Mouse (Mus musculus) testis, adult 2 months (tissue): ENCODE measurements around the gene Cdc14b. TPM values are rescaled to one million over a fixed set of nuclear protein-coding genes. Genes with fewer than 3 reads are reported as not detected.

Source experiments
- H3K27ac ChIP-seq: fragments of 200-500 bp; 2 replicates; pipeline ENCODE4 v1.5.1; 2012; ENCODE audit warnings: low read depth, low read length; ENCODE audit not compliant: control insufficient read depth, insufficient read depth
- H3K27me3 ChIP-seq: fragments of 200-500 bp; 2 replicates; pipeline ENCODE4 v1.6.1; 2012; ENCODE audit warnings: mild to moderate bottlenecking, low read length, moderate library complexity; ENCODE audit not compliant: control insufficient read depth, insufficient read depth
- H3K36me3 ChIP-seq: fragments of 200-500 bp; 2 replicates; pipeline ENCODE4 v1.6.1; 2012; ENCODE audit warnings: mild to moderate bottlenecking, low read length; ENCODE audit not compliant: control insufficient read depth, insufficient read depth
- H3K4me1 ChIP-seq: fragments of 200-500 bp; 2 replicates; pipeline ENCODE4 v1.6.1; 2012; ENCODE audit warnings: low read length; ENCODE audit not compliant: control insufficient read depth, insufficient read depth
- H3K4me3 ChIP-seq: fragments of 200-500 bp; 2 replicates; pipeline ENCODE4 v1.5.1; 2012; ENCODE audit warnings: low read depth, mild to moderate bottlenecking, low read length, moderate library complexity, mixed read lengths; ENCODE audit not compliant: control insufficient read depth
- CTCF ChIP-seq: fragments of 200-500 bp; IDR thresholded peaks from 2 replicates; pipeline ENCODE4 v1.5.1; 2012; ENCODE audit warnings: low read depth, mild to moderate bottlenecking, inconsistent platforms, low read length, moderate library complexity; ENCODE audit not compliant: control insufficient read depth, insufficient read depth, insufficient replicate concordance
- POLR2A ChIP-seq: fragments of 200-500 bp; IDR thresholded peaks from 2 replicates; pipeline ENCODE4 v1.6.1; 2012; ENCODE audit warnings: low read depth, mild to moderate bottlenecking, inconsistent platforms, low read length, moderate library complexity; ENCODE audit not compliant: control insufficient read depth
- polyA plus RNA-seq: library from polyadenylated mRNA; depleted of rRNA; stranded (reverse); fragments of >200 nt; gene quantifications from 2 replicates; pipeline ENCODE4 v1.2.3, GENCODE M21; 2012; rRNA removed

The Cdc14b gene
- polyA plus RNA-seq, 1 experiment, result 60.4 TPM

GRCm38 (mm10) chr13:64152671-64153082 is 122.4 kb downstream of the Cdc14b start:
- H3K4me3 ChIP-seq, result peak overlapping the region; percentile 99
- peaks cover 4% of the 10 kb centered on the region for H3K4me1 ChIP-seq
- no peak for TF ChIP-seq CTCF
- TF ChIP-seq POLR2A, result no peak
- no peaks in the 10 kb centered on the region for H3K27me3 ChIP-seq
- H3K27ac ChIP-seq, result peak overlapping the region; percentile 96
- H3K36me3 ChIP-seq, result no peaks in the 10 kb centered on the region

GRCm38 (mm10) chr13:64152241-64152669 is 122.8 kb downstream of the Cdc14b start:
- Histone ChIP-seq H3K36me3 (no peaks in the 10 kb centered on the region), H3K4me1 (peaks cover 4% of the 10 kb centered on the region), H3K4me3 (peak overlapping the region; percentile 99), H3K27ac (peak overlapping the region; percentile 96), H3K27me3 (no peaks in the 10 kb centered on the region)
- TF ChIP-seq POLR2A (no peak; the same call in 1 of the 2 replicates), CTCF (no peak)

GRCm38 (mm10) chr13:64150121-64150520 is 125.0 kb downstream of the Cdc14b start:
- H3K4me1 ChIP-seq, result peaks cover 4% of the 10 kb centered on the region
- peak overlapping the region; percentile 81 for H3K4me3 ChIP-seq
- H3K36me3 ChIP-seq, result no peaks in the 10 kb centered on the region
- H3K27me3 ChIP-seq, result no peaks in the 10 kb centered on the region
- TF ChIP-seq POLR2A (no peak), CTCF (no peak)
- peak overlapping the region; percentile 32; the same call in 1 of the 2 replicates for H3K27ac ChIP-seq

Other genes with a start within 250 kb of the Cdc14b start
- gene Hsd17b3, start 186.1 kb downstream of the Cdc14b start, polyA plus RNA-seq, result 16.4 and 27.2 TPM in 2 replicates
- gene Slc35d2, start 145.9 kb downstream of the Cdc14b start, polyA plus RNA-seq, result 0.79 and 1.1 TPM in 2 replicates
- gene Zfp367, start 122.1 kb downstream of the Cdc14b start, polyA plus RNA-seq, result 27.3 and 29.3 TPM in 2 replicates
- 186 and 204 TPM in 2 replicates for gene Habp4, start 113.5 kb downstream of the Cdc14b start, polyA plus RNA-seq
- gene Aaed1, start 37.4 kb upstream of the Cdc14b start, polyA plus RNA-seq, result 10.3 and 15.6 TPM in 2 replicates
- gene Ctsl, start 95.6 kb upstream of the Cdc14b start, polyA plus RNA-seq, result 120 and 202 TPM in 2 replicates
- 57.9 and 64.7 TPM in 2 replicates for gene Cdk20, start 157.0 kb upstream of the Cdc14b start, polyA plus RNA-seq
- gene Fam240b, start 222.5 kb upstream of the Cdc14b start, polyA plus RNA-seq, result not detected in 2 replicates